Mouse (Mus musculus): ENCODE measurements at regions not wholly inside any gene's neighbourhood (a gene's known extent, or its start where the extent isn't known, plus 50 kb on each side); places are given as distances from the start of the nearest gene placed in this dataset.

- TF ChIP-seq RCOR1 (IDR thresholded peaks at IDR 0.05; ENCODE audit: low read depth, low read length) (no peak), POLR2A (IDR thresholded peaks at IDR 0.05; ENCODE audit: control insufficient read depth in 1 of 2, insufficient read depth in 1 of 2, low read depth in 1 of 2, low read length in 2 of 2, poor library complexity in 1 of 2) (no peak), ZNF384 (IDR thresholded peaks at IDR 0.05; ENCODE audit: low read depth, low read length) (no peak), MXI1 (IDR thresholded peaks at IDR 0.05; ENCODE audit: low read depth, low read length) (no peak), TAL1 (IDR thresholded peaks at IDR 0.05; ENCODE audit: low read length) (no peak), EP300 (IDR thresholded peaks at IDR 0.05; ENCODE audit: low read depth in 1 of 2, low read length in 2 of 2) (no peak), USF1 (IDR thresholded peaks at IDR 0.05; ENCODE audit: low read depth, low read length) (no peak)
Observed at GRCm38 (mm10) chr8:15583782-15584181, 537.9 kb upstream of the BB014433 start.

All from MEL (cell line).